Mouse (Mus musculus) central nervous system, embryonic 14 days (tissue): ENCODE results near the gene Smox. TPM values are rescaled to one million over a fixed set of nuclear protein-coding genes. Genes with fewer than 3 reads are reported as not detected.

Experiments used
- polyA plus RNA-seq: library from polyadenylated mRNA; depleted of rRNA; stranded (reverse); fragments of >200 nt; gene quantifications from 2 replicates; pipeline ENCODE4 v1.2.3, GENCODE M21; 2012; rRNA removed

Gene Smox
- 57.9 and 60.4 TPM in 2 replicates for polyA plus RNA-seq

DNA sequence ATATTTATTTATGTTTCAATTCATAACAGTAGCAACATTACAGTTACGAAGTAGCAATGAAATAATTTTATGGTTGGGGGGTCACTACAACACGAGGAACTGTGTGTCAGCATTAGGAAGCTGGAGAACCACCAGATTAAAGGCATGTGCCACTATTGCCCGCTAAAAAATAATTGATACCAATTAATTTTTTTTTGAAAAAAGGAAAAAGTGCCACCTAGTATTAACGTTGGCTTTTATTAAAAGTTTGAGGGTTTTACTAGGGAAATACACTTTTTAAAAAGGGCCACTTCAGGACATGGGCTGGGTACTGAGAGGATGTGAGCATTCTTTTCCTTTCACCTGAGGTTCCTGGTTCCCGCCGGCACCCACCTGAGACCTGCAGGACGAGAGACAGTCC lies at the start of gene Smox:
Gene Smox, plus strand, starts transcription at position 301 of the 400 bp plus-strand sequence.

GRCm38 (mm10) chr2:131561891-131562585 lies 70.7 kb downstream of the Smox start, which contains the start of gene Adra1d:
Adra1d (minus strand) TSS chr2:131562283.

Other genes with a start within 250 kb of the Smox start
- 37.8 and 42.2 TPM in 2 replicates for gene Pank2, start 229.0 kb upstream of the Smox start, polyA plus RNA-seq
- 27.7 and 30.0 TPM in 2 replicates for gene Rnf24, start 138.6 kb upstream of the Smox start, polyA plus RNA-seq
- 0.14 and 1.0 TPM in 2 replicates for gene Adra1d, start 70.8 kb downstream of the Smox start, polyA plus RNA-seq